Mouse (Mus musculus): ENCODE results near the gene Vcpkmt. TPM values are rescaled to one million over a fixed set of nuclear protein-coding genes. Genes with fewer than 3 reads are reported as not detected.
"Not testable (repeated sequence)": the region's sequence is repeated elsewhere in the genome, so short reads cannot be mapped to it uniquely, and the experiment has no call there.

Gene Vcpkmt
- polyA plus RNA-seq (2015; fragmentation: Nextera tagmentation; extraction: Ambion mirVana): 20.6 and 25.6 TPM in 2 replicates

GRCm38 (mm10) chr12:69582613-69583269, at the start of gene Vcpkmt:
Gene Vcpkmt, minus strand, starts transcription at chr12:69583028.
- H3K4me1 ChIP-seq (ENCODE audit: insufficient read depth, low read depth, low read length): no peaks in the 10 kb centered on the region
- H3K4me3 ChIP-seq (ENCODE audit: low read depth, low read length): peak within 1 kb of the TSS; percentile 78
- H3K9me3 ChIP-seq (ENCODE audit: low read length): no peaks in the 10 kb centered on the region
- TF ChIP-seq CTCF (IDR thresholded peaks at IDR 0.05) (peak; percentile 18), EP300 (IDR thresholded peaks at IDR 0.05) (no peak)
- H3K4me2 ChIP-seq (replicated peaks; ENCODE audit: low read depth, low read length): peak within 1 kb of the TSS; percentile 88
- H3K27me3 ChIP-seq (replicated peaks; ENCODE audit: insufficient read depth, low read length): no peaks in the 10 kb centered on the region
- H3K9ac ChIP-seq (replicated peaks; ENCODE audit: low read depth): peak within 1 kb of the TSS; percentile 61
- H3K36me3 ChIP-seq (ENCODE audit: insufficient read depth, low read length): peaks cover 14% of the 10 kb centered on the region; the same call in 1 of the 2 replicates
- peak; percentile 98 for ATAC-seq
- peak; percentile 97 for DNase-seq (ENCODE audit: low spot score)
- under 1% methylated on average over 56 of the region's 56 CpGs for WGBS
- H3K27ac ChIP-seq (ENCODE audit: low read length): no peak within 1 kb of the TSS

- not testable (repeated sequence) for H3K9ac ChIP-seq (replicated peaks; ENCODE audit: low read depth); H3K27ac ChIP-seq (ENCODE audit: low read length); H3K4me2 ChIP-seq (replicated peaks; ENCODE audit: low read depth, low read length); H3K4me3 ChIP-seq (ENCODE audit: low read depth, low read length); DNase-seq (ENCODE audit: low spot score); H3K9me3 ChIP-seq (ENCODE audit: low read length); ATAC-seq; H3K4me1 ChIP-seq (ENCODE audit: insufficient read depth, low read depth, low read length); H3K27me3 ChIP-seq (replicated peaks; ENCODE audit: insufficient read depth, low read length)
- peaks cover 15% of the 10 kb centered on the region; the same call in 1 of the 2 replicates for H3K36me3 ChIP-seq (ENCODE audit: insufficient read depth, low read length)
- WGBS: 69% methylated on average over 5 of the region's 5 CpGs
These were observed 35.8 kb upstream of the Vcpkmt start for GRCm38 (mm10) chr12:69618590-69618989.

- Histone ChIP-seq H3K4me2 (replicated peaks; ENCODE audit: low read depth, low read length) (no peak overlapping the region), H3K27ac (ENCODE audit: low read length) (no peak overlapping the region), H3K27me3 (replicated peaks; ENCODE audit: insufficient read depth, low read length) (no peaks in the 10 kb centered on the region), H3K9me3 (ENCODE audit: low read length) (no peaks in the 10 kb centered on the region), H3K36me3 (ENCODE audit: insufficient read depth, low read length) (peaks cover 19% of the 10 kb centered on the region), H3K4me3 (ENCODE audit: low read depth, low read length) (no peak overlapping the region), H3K9ac (replicated peaks; ENCODE audit: low read depth) (no peak overlapping the region), H3K4me1 (ENCODE audit: insufficient read depth, low read depth, low read length) (no peaks in the 10 kb centered on the region)
- DNase-seq (ENCODE audit: low spot score) (no peak), ATAC-seq (no peak)
- TF ChIP-seq EP300 (IDR thresholded peaks at IDR 0.05) (no peak), CTCF (IDR thresholded peaks at IDR 0.05) (no peak)
- 85% methylated on average over 2 of the region's 2 CpGs for WGBS
These were observed 21.5 kb upstream of the Vcpkmt start for GRCm38 (mm10) chr12:69604367-69604766.

- no peak overlapping the region for H3K4me2 ChIP-seq (replicated peaks; ENCODE audit: low read depth, low read length)
- H3K4me1 ChIP-seq (ENCODE audit: insufficient read depth, low read depth, low read length): no peaks in the 10 kb centered on the region
- 88% methylated on average over 4 of the region's 4 CpGs for WGBS
These were observed 14.6 kb upstream of the Vcpkmt start for GRCm38 (mm10) chr12:69597446-69597845.

GRCm38 (mm10) chr12:69593130-69593529, 10.3 kb upstream of the Vcpkmt start:
- Histone ChIP-seq H3K27ac (ENCODE audit: low read length) (no peak overlapping the region), H3K36me3 (ENCODE audit: insufficient read depth, low read length) (no peaks in the 10 kb centered on the region), H3K4me2 (replicated peaks; ENCODE audit: low read depth, low read length) (no peak overlapping the region), H3K4me3 (ENCODE audit: low read depth, low read length) (no peak overlapping the region), H3K9ac (replicated peaks; ENCODE audit: low read depth) (no peak overlapping the region), H3K9me3 (ENCODE audit: low read length) (no peaks in the 10 kb centered on the region), H3K4me1 (ENCODE audit: insufficient read depth, low read depth, low read length) (no peaks in the 10 kb centered on the region), H3K27me3 (replicated peaks; ENCODE audit: insufficient read depth, low read length) (no peaks in the 10 kb centered on the region)
- ATAC-seq: no peak
- TF ChIP-seq EP300 (IDR thresholded peaks at IDR 0.05) (no peak), CTCF (IDR thresholded peaks at IDR 0.05) (no peak)
- DNase-seq (ENCODE audit: low spot score): no peak
- 85% methylated on average over 5 of the region's 5 CpGs for WGBS

More at GRCm38 (mm10) chr12:69597446-69597845, 14.6 kb upstream of the Vcpkmt start:
- no peak for DNase-seq (ENCODE audit: low spot score)
- peaks cover 5% of the 10 kb centered on the region; the same call in 1 of the 2 replicates for H3K36me3 ChIP-seq (ENCODE audit: insufficient read depth, low read length)
- no peaks in the 10 kb centered on the region for H3K9me3 ChIP-seq (ENCODE audit: low read length)
- no peaks in the 10 kb centered on the region for H3K27me3 ChIP-seq (replicated peaks; ENCODE audit: insufficient read depth, low read length)
- ATAC-seq: no peak
- no peak for TF ChIP-seq CTCF (IDR thresholded peaks at IDR 0.05)
- no peak for TF ChIP-seq EP300 (IDR thresholded peaks at IDR 0.05)
- H3K27ac ChIP-seq (ENCODE audit: low read length): no peak overlapping the region
- no peak overlapping the region for H3K4me3 ChIP-seq (ENCODE audit: low read depth, low read length)
- no peak overlapping the region for H3K9ac ChIP-seq (replicated peaks; ENCODE audit: low read depth)

GRCm38 (mm10) chr12:69583270-69583629, 422 bp upstream of the Vcpkmt start:
- Histone ChIP-seq H3K36me3 (ENCODE audit: insufficient read depth, low read length) (peaks cover 14% of the 10 kb centered on the region; the same call in 1 of the 2 replicates), H3K27me3 (replicated peaks; ENCODE audit: insufficient read depth, low read length) (no peaks in the 10 kb centered on the region), H3K4me1 (ENCODE audit: insufficient read depth, low read depth, low read length) (no peaks in the 10 kb centered on the region), H3K4me3 (ENCODE audit: low read depth, low read length) (peak overlapping the region; percentile 78), H3K9ac (replicated peaks; ENCODE audit: low read depth) (0 out of 2 replicates have a peak overlapping the region, but pooled peaks have one; percentile 61), H3K9me3 (ENCODE audit: low read length) (no peaks in the 10 kb centered on the region), H3K4me2 (replicated peaks; ENCODE audit: low read depth, low read length) (peak overlapping the region; percentile 88), H3K27ac (ENCODE audit: low read length) (no peak overlapping the region)
- DNase-seq (ENCODE audit: low spot score): no peak
- no peak for TF ChIP-seq CTCF (IDR thresholded peaks at IDR 0.05)
- no peak for TF ChIP-seq EP300 (IDR thresholded peaks at IDR 0.05)
- no peak for ATAC-seq
- WGBS: 42% methylated on average over 5 of the region's 5 CpGs

All from lung, postnatal 0 days (tissue).